8 mouse cellular contexts compared by ENCODE assay signal in the genomic region with DNA sequence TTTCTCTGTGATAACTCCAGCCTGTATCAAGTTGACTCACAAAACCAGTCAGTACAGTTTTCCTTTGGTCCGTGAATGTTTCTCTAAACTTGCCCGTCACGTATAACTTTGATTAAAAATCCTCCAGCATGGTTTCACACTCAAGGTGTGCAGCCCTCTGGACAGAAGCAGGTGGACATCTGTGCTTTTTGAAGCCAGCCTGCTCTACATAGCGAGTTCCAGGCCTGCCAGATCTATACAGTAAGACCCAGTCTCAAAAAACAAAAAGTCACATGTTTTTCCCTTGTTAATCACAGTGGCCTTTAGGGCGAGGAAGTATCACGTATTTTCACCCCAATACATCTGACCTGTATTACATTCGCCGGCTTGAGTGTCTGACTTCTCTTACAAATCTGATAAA. TPM values are rescaled to one million over a fixed set of nuclear protein-coding genes. Genes with fewer than 3 reads are reported as not detected.
A peak's percentile ranks its signal among the peaks of the same experiment; 100 is the strongest.
DNase-seq lines count a peak whose midpoint lies in the region; ATAC-seq and TF ChIP-seq lines count a peak whose summit lies in the region.

No protein-coding gene starts in this region.

- no peaks in the 10 kb centered on the region for H3K27me3 ChIP-seq in intestine, postnatal 0 days (replicated peaks; ENCODE audit: control insufficient read depth, insufficient read depth, low read length)
- H3K27me3 ChIP-seq in neural tube, embryonic 14.5 days (ENCODE audit: control insufficient read depth, insufficient read depth, low read length) = no peaks in the 10 kb centered on the region

- H3K9me3 ChIP-seq in intestine, postnatal 0 days (ENCODE audit: control insufficient read depth) = no peaks in the 10 kb centered on the region
- no peaks in the 10 kb centered on the region for H3K9me3 ChIP-seq in neural tube, embryonic 14.5 days (ENCODE audit: control insufficient read depth, low read length)

- 18% methylated on average over 8 of the region's 8 CpGs for WGBS in lung, adult 2 months
- 10% methylated on average over 8 of the region's 8 CpGs for WGBS in intestine, postnatal 0 days
- WGBS in neural tube, embryonic 14.5 days = 33% methylated on average over 8 of the region's 8 CpGs

- peak overlapping the region; percentile 70 for H3K4me2 ChIP-seq in intestine, postnatal 0 days (replicated peaks; ENCODE audit: low read depth)
- peak overlapping the region; percentile 94 for H3K4me2 ChIP-seq in neural tube, embryonic 14.5 days (ENCODE audit: low read depth, low read length)

- no peak for TF ChIP-seq CTCF in lung, adult 2 months (IDR thresholded peaks at IDR 0.05; ENCODE audit: insufficient read depth, low read length)
- no peak for TF ChIP-seq CTCF in embryonic fibroblast, embryonic 13.5 days (IDR thresholded peaks at IDR 0.05; ENCODE audit: borderline replicate concordance, insufficient read depth, low read length)
- no peak for TF ChIP-seq CTCF in intestine, postnatal 0 days (IDR thresholded peaks at IDR 0.05; ENCODE audit: low read depth)

- peak overlapping the region; percentile 47; the same call in 1 of the 2 replicates for H3K9ac ChIP-seq in intestine, postnatal 0 days (ENCODE audit: low read depth, low read length)
- H3K9ac ChIP-seq in neural tube, embryonic 14.5 days (replicated peaks; ENCODE audit: low read depth, low read length) = peak overlapping the region; percentile 87

- peaks cover 13% of the 10 kb centered on the region for H3K36me3 ChIP-seq in intestine, postnatal 0 days (ENCODE audit: control insufficient read depth, insufficient read depth)
- 0 out of 2 replicates have a peak, but pooled peaks cover 5% of the 10 kb centered on the region for H3K36me3 ChIP-seq in neural tube, embryonic 14.5 days (ENCODE audit: control insufficient read depth, insufficient read depth, low read length)

- TF ChIP-seq POLR2A in lung, adult 2 months (IDR thresholded peaks at IDR 0.05; ENCODE audit: borderline replicate concordance, extremely low read depth, low read depth, low read length) = no peak
- no peak for TF ChIP-seq POLR2A in embryonic fibroblast, embryonic 13.5 days (IDR thresholded peaks at IDR 0.05; ENCODE audit: low read depth, low read length)

- no peak for DNase-seq in lung, adult 2 months
- DNase-seq in lung, postnatal 36 days = no peak
- no peak for DNase-seq in urinary bladder, postnatal 10 days (ENCODE audit: low spot score)
- no peak for DNase-seq in spleen, adult 18-20 months
- DNase-seq in kidney, adult 18-20 months = no peak

- H3K4me1 ChIP-seq in lung, adult 2 months (ENCODE audit: control insufficient read depth, insufficient read depth, low read length) = no peaks in the 10 kb centered on the region
- peaks cover 3% of the 10 kb centered on the region; the same call in 1 of the 2 replicates for H3K4me1 ChIP-seq in embryonic fibroblast, embryonic 13.5 days (ENCODE audit: control insufficient read depth, insufficient read depth, low read length)
- H3K4me1 ChIP-seq in intestine, postnatal 0 days (replicated peaks; ENCODE audit: control insufficient read depth, insufficient read depth, low read length) = no peaks in the 10 kb centered on the region
- H3K4me1 ChIP-seq in neural tube, embryonic 14.5 days (ENCODE audit: control insufficient read depth, insufficient read depth, low read length) = peaks cover 7% of the 10 kb centered on the region; the same call in 1 of the 2 replicates

- no peak for ATAC-seq in intestine, postnatal 0 days
- ATAC-seq in neural tube, embryonic 14.5 days (ENCODE audit: low read depth) = no peak

- H3K4me3 ChIP-seq in lung, adult 2 months (replicated peaks; ENCODE audit: extremely low read depth, low read depth, low read length) = peak overlapping the region; percentile 85
- peak overlapping the region; percentile 84 for H3K4me3 ChIP-seq in embryonic fibroblast, embryonic 13.5 days (ENCODE audit: insufficient read depth, low read length)
- H3K4me3 ChIP-seq in intestine, postnatal 0 days (ENCODE audit: low read depth, low read length) = peak overlapping the region; percentile 68
- peak overlapping the region; percentile 94 for H3K4me3 ChIP-seq in neural tube, embryonic 14.5 days (ENCODE audit: low read depth, low read length)

- H3K27ac ChIP-seq in embryonic fibroblast, embryonic 13.5 days (ENCODE audit: insufficient read depth, low read length) = no peak overlapping the region
- peak overlapping the region; percentile 95 for H3K27ac ChIP-seq in intestine, postnatal 0 days (ENCODE audit: low read depth, low read length)
- H3K27ac ChIP-seq in neural tube, embryonic 14.5 days (ENCODE audit: low read depth, low read length) = no peak overlapping the region

RNA-seq across cellular contexts. Expression of a gene that starts 0.5 kb away (rescaled TPM):
- 0.45 and 1.2 TPM in 2 replicates for polyA plus RNA-seq in lung, adult 2 months (2012; rRNA removed)
- not detected in 2 replicates for polyA plus RNA-seq in embryonic fibroblast, embryonic 13.5 days (2011; ENCODE audit: insufficient read length, low read depth, missing spikeins)
- 9.5 and 9.7 TPM in 2 replicates for polyA plus RNA-seq in intestine, postnatal 0 days (2015; fragmentation: Nextera tagmentation; extraction: Ambion mirVana)
- 0.62 TPM in 1 of 2 replicates, not detected in the other for polyA plus RNA-seq in neural tube, embryonic 14.5 days (2014; fragmentation: Nextera tagmentation; extraction: Ambion mirVana)

RNA-seq across cellular contexts. Expression of a gene that starts 0.9 kb away (rescaled TPM):
- 17.3 and 18.8 TPM in 2 replicates for polyA plus RNA-seq in lung, adult 2 months (2012; rRNA removed)
- polyA plus RNA-seq in embryonic fibroblast, embryonic 13.5 days (2011; ENCODE audit: insufficient read length, low read depth, missing spikeins) = 20.0 and 28.4 TPM in 2 replicates
- 65.1 and 79.2 TPM in 2 replicates for polyA plus RNA-seq in intestine, postnatal 0 days (2015; fragmentation: Nextera tagmentation; extraction: Ambion mirVana)
- 44.6 and 51.0 TPM in 2 replicates for polyA plus RNA-seq in neural tube, embryonic 14.5 days (2014; fragmentation: Nextera tagmentation; extraction: Ambion mirVana)

RNA-seq across cellular contexts. Expression of a gene that starts 16.8 kb away (rescaled TPM):
- polyA plus RNA-seq in lung, adult 2 months (2012; rRNA removed) = 13.2 and 18.8 TPM in 2 replicates
- 26.8 and 29.2 TPM in 2 replicates for polyA plus RNA-seq in embryonic fibroblast, embryonic 13.5 days (2011; ENCODE audit: insufficient read length, low read depth, missing spikeins)
- 5.4 and 6.2 TPM in 2 replicates for polyA plus RNA-seq in intestine, postnatal 0 days (2015; fragmentation: Nextera tagmentation; extraction: Ambion mirVana)
- 10.1 and 11.6 TPM in 2 replicates for polyA plus RNA-seq in neural tube, embryonic 14.5 days (2014; fragmentation: Nextera tagmentation; extraction: Ambion mirVana)

RNA-seq across cellular contexts. Expression of a gene that starts 28.4 kb away (rescaled TPM):
- polyA plus RNA-seq in lung, adult 2 months (2012; rRNA removed) = 0.71 and 1.2 TPM in 2 replicates
- not detected in 2 replicates for polyA plus RNA-seq in embryonic fibroblast, embryonic 13.5 days (2011; ENCODE audit: insufficient read length, low read depth, missing spikeins)
- 0.12 and 0.20 TPM in 2 replicates for polyA plus RNA-seq in intestine, postnatal 0 days (2015; fragmentation: Nextera tagmentation; extraction: Ambion mirVana)
- polyA plus RNA-seq in neural tube, embryonic 14.5 days (2014; fragmentation: Nextera tagmentation; extraction: Ambion mirVana) = 0.70 and 1.2 TPM in 2 replicates

RNA-seq across cellular contexts. Expression of a gene that starts 43.0 kb away (rescaled TPM):
- 8.0 and 8.7 TPM in 2 replicates for polyA plus RNA-seq in lung, adult 2 months (2012; rRNA removed)
- not detected in 2 replicates for polyA plus RNA-seq in embryonic fibroblast, embryonic 13.5 days (2011; ENCODE audit: insufficient read length, low read depth, missing spikeins)
- 0.13 TPM in 1 of 2 replicates, not detected in the other for polyA plus RNA-seq in intestine, postnatal 0 days (2015; fragmentation: Nextera tagmentation; extraction: Ambion mirVana)
- not detected in 2 replicates for polyA plus RNA-seq in neural tube, embryonic 14.5 days (2014; fragmentation: Nextera tagmentation; extraction: Ambion mirVana)
